Mouse (Mus musculus) CH12F3 (cell line): ENCODE results near the gene Rps13.
"Not testable (repeated sequence)": the region's sequence is repeated elsewhere in the genome, so short reads cannot be mapped to it uniquely, and the experiment has no call there.

ENCODE experiments used
- in situ Hi-C: fragments of 300-500 bp; cut with MboI; formaldehyde crosslinking; loops from 2 replicates; pipeline ENCODE4 v1.14.3; 2020; ENCODE audit warnings: low sequenced_read_pairs

Gene Rps13

GRCm38 (mm10) chr7:116333713-116334668 lies at the start of gene Rps13:
Gene Rps13 (minus strand): TSS chr7:116334195.
- in situ Hi-C loops = no loop called here

- in situ Hi-C loops = not testable (repeated sequence)
Observed at GRCm38 (mm10) chr7:116379181-116379580, 45.2 kb upstream of the Rps13 start.

DNA sequence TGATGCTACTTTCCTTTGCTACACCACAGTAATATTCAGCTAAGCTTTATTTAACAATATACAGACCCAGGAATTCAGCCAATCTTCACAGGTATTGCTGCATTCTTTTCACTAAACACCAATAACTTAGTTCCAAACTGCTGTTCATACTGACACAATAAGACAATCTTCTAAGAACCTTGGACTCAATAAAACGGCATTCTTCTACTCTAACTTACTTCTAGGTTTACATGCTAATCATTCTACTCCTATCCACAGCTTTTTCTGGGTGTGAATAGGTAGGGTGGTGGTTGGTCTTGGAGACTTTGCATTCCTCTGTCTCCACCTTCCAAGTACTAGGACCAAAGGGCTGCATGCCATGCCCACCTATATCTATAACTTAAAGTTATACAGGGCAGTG lies 40.3 kb upstream of the Rps13 start:
- in situ Hi-C loops = no loop called here

- in situ Hi-C loops = no loop called here
Observed at GRCm38 (mm10) chr7:116336226-116336625, 2.2 kb upstream of the Rps13 start.

DNA sequence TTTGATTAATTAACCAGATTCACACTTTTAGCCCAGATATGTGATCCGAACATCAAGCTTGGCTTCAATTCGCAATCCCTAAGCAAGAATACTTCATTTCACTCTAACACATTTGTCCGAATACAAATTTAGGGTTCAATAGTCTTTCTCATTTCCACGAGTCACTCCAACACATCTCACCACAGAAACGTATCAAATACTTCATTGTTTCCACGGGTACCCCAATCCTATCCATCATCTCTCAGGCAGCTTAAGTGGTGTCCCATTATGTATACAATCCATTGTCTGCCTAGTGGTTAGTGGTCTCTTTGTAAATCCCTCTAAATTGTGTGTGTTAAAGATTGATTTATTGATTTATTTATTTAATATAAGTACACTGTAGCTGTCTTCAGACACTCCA lies 1.1 kb upstream of the Rps13 start:
- in situ Hi-C loops = no loop called here

DNA sequence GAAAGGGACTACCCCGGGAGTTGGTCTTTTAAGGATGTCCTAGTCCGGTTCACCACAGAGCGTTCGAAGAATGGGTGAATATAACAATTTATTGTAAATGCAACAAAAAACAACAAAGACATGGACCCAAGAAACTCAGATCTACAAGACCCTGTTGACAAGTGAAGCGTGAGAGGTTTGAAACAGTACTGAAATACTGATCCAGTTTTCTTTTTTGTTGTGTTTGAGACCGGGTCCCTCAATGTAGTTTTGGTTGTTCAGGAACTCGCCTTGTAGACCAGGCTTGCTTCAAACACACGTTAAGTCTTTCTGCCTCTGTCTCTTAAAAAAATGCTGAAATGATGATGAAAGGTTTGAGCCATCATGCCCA lies 659 bp upstream of the Rps13 start:
- in situ Hi-C loops = no loop called here

DNA sequence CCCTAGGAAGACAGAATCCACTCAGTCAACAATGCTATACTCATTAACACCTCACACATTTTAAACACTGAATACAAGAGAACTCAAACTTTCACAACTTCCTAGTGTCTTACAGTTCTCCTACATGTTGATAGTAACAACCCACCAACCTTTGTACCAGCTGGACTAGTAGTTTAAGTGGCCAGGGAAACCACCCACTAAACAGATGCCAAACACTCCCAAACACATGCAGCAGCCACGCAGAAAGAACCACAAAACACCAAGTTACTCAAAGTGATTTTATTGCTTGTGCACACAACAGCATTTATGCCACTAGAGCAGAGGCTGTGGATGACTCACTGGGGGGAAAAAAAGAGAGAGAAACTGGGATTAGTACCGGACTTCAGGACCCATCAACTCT lies 2.7 kb downstream of the Rps13 start:
- in situ Hi-C loops = no loop called here

DNA sequence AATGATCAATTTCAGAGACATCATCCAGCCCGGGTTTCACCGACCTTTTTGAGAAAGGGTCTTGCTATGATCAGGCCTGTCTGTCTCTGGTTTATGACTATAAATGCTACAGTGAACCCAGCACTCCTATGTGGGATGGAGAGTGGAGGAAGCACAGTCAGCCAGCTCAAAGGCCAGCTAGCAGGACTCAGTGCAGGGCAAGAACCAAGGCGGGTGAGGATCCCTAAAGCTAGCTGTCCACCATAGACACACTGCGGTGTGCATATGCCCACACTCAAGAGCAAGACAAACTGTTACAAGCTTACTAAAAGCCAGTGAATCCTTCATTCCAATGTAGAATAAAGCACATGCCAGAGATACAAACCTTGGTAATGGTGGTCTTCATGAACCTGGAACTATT lies 4.1 kb downstream of the Rps13 start:
- in situ Hi-C loops = no loop called here

DNA sequence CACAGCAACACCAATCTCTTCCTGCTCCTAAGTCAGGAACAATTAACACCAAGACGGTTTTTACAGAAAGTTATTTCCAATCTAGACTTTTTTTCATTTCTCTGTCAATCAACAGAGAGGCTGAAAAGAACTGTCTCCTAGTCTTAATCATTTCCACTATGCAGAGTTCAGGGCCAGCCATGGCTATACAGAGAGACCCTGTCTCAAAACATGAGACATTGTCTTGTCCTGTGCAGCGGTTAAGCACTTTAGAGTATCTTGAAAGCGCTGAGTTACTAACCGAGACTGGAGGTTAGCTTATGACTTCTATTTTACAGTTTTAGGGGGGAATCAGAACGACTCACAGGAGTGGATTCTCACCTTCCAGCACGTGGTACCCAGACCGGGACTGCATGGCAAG lies 5.2 kb downstream of the Rps13 start:
- in situ Hi-C loops = no loop called here

GRCm38 (mm10) chr7:116327901-116328300 lies 6.1 kb downstream of the Rps13 start:
- in situ Hi-C loops = no loop called here

DNA sequence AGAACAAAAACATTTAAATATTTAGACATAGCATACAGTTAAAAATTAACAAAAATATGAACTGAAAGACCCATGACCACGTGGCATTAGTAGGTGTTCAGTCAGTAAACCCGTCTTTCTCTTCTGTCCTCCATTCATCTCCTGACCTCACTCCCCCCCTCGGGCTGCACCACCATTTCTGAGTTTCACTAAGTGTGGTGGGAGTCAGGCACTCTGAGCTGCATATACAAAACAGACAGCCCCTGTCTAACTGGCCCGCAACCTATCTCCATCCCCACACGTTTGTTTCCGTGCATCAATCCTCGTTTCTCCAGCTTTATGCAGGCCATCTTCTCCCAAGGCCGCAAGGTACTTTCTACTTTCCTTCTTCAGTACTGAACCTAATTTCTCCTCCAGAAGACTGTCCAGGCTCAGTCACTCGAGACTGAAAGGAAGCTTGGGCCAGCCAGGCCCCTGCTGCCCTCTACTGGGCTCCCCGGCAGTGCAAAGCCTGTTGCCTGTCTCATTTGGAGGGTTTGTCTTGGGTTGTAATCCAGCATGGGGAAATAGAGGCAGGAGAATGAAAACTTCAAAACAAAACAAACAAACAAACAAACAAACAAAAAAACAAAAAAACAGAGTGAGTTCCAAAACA lies 10.5 kb downstream of the Rps13 start:
- in situ Hi-C loops = no loop called here

DNA sequence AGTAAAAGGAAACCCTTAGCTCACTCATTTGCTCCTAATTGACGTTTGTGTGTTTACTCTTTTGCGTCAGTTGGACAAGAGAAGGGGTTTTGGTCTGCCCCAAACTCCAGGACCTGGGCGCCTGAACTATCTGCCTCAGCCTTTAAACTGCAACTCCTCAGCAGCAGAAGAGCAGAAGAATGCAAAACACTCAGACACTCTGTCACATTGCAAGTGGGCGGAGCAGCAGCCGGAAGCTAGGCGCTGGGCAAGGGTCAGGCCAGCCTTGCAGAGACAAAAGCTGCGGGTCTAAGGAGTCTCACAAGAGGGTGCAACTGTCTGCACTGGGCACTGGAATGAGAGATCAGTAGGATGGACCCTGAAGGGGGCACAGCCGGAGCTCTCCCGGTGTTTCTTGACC lies 24.5 kb downstream of the Rps13 start:
- in situ Hi-C loops = no loop called here

DNA sequence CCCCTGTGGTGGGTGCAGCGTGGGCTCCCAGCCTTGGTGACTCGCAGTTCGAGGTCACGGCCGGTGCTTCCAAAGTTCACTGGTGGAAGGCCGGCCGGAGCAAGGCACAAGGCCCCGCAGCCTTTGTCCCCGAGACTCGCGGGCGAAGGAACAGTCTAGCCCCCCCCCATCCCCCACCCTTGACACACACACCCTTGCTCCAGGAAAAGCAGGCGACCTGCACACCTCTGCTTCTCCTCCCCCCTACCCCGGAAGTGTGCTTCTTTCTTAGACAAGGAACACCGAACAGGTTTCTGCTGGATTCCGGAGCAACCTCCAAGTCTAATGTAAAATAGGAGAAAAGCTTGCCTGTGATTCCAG lies 25.4 kb downstream of the Rps13 start:
- in situ Hi-C loops = no loop called here

DNA sequence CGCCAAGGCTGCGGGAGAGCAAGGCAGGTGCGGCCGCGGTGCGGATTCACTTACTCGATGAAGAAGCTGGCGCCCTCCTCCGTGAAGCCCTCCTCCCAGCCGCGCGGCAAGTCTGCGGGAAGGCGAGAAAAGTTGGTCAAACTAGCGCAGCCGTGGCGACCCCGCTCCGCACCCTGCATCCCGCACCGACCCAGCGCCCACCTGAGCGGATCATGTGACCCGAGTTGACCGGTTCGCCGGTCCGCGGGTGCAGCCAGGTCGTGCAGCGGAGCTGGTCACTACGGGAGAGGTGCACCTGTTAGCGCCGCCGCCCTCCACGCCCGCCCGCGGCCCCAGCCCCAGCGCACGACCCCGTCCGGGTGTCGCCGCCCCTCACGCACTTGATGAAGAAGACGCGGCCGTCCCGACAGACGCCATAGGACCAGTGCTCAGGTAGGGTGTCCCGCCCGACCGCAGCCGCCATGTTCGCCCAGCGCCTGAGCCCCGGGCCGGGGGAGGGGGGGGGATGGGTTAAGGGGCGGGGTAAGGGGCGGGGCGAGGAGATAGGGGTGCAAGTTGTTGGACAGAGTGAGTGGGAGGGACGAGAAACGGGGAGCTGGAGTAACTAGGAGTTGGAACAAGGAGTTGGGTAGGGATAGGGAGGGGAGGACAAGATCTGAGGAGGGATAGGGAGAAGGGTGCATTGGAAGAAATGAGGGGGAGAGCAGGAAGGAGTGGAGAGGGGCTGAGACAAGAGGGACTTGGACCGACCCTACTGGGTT lies 25.9 kb downstream of the Rps13 start, which contains the start of gene Plekha7:
Plekha7 (minus strand) TSS at position 506 of the 761 bp plus-strand sequence.
- in situ Hi-C loops = no loop called here

DNA sequence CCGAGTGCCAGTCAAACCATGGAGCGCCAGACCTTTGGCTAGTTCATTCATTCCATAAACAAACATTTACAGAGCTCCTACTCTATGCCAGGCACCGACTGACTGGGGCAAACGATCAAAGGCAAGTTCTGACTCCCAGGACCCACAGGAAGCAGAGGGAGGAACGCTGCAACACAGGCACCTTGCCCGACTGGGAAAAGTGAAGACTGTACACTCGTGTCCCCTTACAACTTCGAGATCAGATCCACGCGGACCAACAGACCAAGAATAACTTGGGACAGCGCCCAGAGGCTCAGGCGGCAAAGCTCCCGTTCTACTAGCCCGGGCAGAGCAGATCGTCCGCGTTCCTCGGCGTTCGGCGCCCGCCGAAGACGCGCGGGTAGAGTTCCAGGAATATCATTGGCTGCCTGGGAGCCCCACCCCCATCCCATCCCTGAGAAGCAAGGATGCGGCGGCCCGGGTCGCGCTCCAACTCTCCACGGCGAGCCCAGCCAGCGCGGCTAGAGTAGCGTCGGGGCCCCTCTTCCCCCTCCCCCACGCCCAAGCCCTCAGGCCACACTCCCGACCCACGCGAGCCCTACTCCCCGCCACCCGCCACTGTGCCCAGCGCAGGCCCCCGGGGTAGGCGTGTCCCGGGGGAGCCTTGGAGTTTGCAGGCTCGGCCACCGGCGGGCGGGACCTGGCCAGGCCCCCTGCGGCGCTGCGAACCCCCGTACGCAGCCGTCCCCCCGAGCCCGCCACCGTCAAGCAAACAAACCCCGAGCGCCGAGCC lies 26.7 kb downstream of the Rps13 start:
- in situ Hi-C loops = no loop called here

GRCm38 (mm10) chr7:116306601-116307000 lies 27.4 kb downstream of the Rps13 start:
- in situ Hi-C loops = no loop called here

DNA sequence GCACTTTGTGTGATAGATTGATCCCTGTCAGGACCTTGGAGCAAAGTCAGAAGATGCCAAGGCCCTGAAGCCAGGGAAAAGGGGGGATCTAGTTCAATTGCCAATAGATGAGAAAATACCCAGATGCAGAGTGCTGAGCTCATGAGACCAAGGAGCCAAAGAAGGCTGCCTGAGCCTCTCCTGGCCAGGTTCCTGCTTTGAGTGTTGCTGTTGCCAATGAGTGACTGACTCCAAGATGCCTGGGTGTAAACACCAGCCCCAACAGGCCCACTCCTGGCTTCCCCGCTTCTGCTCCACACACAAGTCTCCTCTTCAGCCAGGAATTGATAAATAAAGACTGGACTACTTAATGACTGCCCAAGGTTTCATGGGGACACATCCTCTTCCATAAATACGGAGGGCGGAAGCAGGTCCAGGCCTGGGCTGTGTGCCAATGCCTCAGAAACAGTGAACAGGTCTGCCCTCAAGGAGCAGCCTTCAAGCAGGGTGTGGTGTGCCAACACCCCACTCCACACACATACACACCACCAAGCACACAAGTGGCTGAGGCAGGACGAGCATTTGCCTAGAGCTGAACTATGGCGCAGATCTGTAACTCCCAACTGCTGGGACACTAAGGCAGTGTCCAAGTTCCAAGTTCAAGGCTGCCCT lies 32.2 kb downstream of the Rps13 start:
- in situ Hi-C loops = no loop called here

GRCm38 (mm10) chr7:116301144-116301543 lies 32.9 kb downstream of the Rps13 start:
- in situ Hi-C loops = no loop called here

- in situ Hi-C loops = no loop called here
Observed at GRCm38 (mm10) chr7:116298851-116299250, 35.1 kb downstream of the Rps13 start.

- in situ Hi-C loops = no loop called here
Observed at GRCm38 (mm10) chr7:116298389-116298788, 35.6 kb downstream of the Rps13 start.
